Mouse (Mus musculus) kidney, embryonic 15.5 days (tissue): ENCODE measurements at regions not wholly inside any gene's neighbourhood (a gene's known extent, or its start where the extent isn't known, plus 50 kb on each side); places are given as distances from the start of the nearest gene placed in this dataset.

Source experiments
- ATAC-seq: fragments of 200-750 bp; cut with Nextera tagmentation; replicated peaks from 2 replicates; pipeline ENCODE4 v1.8.0; 2017; ENCODE audit warnings: moderate TSS enrichment; ENCODE audit not compliant: low FRiP score
- H3K27ac ChIP-seq: fragments of 300-500 bp; sonication (generic); 2 replicates; pipeline ENCODE4 v1.5.1; 2015; ENCODE audit warnings: mild to moderate bottlenecking, inconsistent platforms
- H3K27me3 ChIP-seq: fragments of 300-500 bp; sonication (generic); 2 replicates; pipeline ENCODE4 v1.6.1; 2015; ENCODE audit warnings: inconsistent platforms
- H3K36me3 ChIP-seq: fragments of 300-500 bp; sonication (generic); 2 replicates; pipeline ENCODE4 v1.6.1; 2015; ENCODE audit warnings: inconsistent platforms
- H3K4me1 ChIP-seq: fragments of 300-500 bp; sonication (generic); 2 replicates; pipeline ENCODE4 v1.6.1; 2015; ENCODE audit warnings: inconsistent platforms
- H3K4me2 ChIP-seq: fragments of 300-500 bp; sonication (generic); 2 replicates; pipeline ENCODE4 v1.6.1; 2015; ENCODE audit warnings: moderate library complexity, mild to moderate bottlenecking, inconsistent platforms
- H3K4me3 ChIP-seq: fragments of 300-500 bp; sonication (generic); replicated peaks from 2 replicates; pipeline ENCODE4 v1.5.1; 2015; ENCODE audit warnings: mild to moderate bottlenecking, inconsistent platforms
- H3K9ac ChIP-seq: fragments of 300-500 bp; sonication (generic); 2 replicates; pipeline ENCODE4 v1.6.1; 2015; ENCODE audit warnings: mild to moderate bottlenecking, inconsistent platforms
- H3K9me3 ChIP-seq: fragments of 300-500 bp; sonication (generic); replicated peaks from 2 replicates; pipeline ENCODE4 v1.6.1; 2016; ENCODE audit warnings: inconsistent platforms
- WGBS: fragments of 180-500 bp; shearing (Covaris S2); methylation state at CpG from one replicate; pipeline ENCODE4 v1.1.7; 2015; ENCODE audit warnings: mixed read lengths; 5-methylcytosine and 5-hydroxymethylcytosine counted together

DNA sequence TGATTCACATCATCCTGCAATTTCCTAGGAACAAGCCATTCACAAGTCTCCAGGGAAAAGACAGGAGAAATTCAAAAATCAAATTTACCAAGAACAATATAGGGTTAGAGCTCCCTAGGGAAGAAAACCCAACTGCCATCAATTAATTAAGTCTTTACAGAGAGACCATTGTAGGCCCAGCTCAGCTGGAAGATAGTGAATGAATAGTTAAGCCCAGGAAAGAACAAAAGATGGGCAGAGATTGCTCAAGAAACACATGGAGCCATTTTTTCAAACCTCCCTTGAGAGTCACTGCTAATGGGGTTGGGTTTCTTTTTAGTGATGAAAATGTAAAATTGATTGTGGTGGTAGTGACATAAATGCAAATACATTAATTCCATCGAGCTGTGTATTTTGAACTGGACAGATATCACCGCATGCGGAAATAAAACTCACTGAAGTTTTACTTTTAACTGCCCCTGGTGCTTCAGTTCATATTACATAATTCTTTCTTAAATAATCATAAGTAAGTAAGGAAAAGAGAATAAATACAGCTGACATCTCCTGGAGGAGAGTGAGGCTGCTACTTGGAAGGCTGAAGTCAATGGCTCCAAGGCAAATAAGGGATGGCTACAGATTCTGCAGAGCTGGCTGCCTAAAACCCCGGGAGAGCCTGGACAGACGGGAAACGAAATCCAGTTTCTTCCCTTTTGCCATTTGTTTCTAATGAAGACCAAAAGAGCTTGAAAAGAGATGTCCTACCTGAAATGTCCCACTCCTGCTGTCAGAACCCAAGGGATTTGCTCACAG lies 106.5 kb downstream of the Fzd1 start:
- Histone ChIP-seq H3K9me3 (no peaks in the 10 kb centered on the region), H3K4me1 (no peaks in the 10 kb centered on the region), H3K4me3 (no peak overlapping the region), H3K36me3 (no peaks in the 10 kb centered on the region), H3K9ac (no peak overlapping the region), H3K4me2 (no peak overlapping the region), H3K27me3 (no peaks in the 10 kb centered on the region), H3K27ac (no peak overlapping the region)
- 80% methylated on average over 6 of the region's 6 CpGs for WGBS
- ATAC-seq, result no peak

DNA sequence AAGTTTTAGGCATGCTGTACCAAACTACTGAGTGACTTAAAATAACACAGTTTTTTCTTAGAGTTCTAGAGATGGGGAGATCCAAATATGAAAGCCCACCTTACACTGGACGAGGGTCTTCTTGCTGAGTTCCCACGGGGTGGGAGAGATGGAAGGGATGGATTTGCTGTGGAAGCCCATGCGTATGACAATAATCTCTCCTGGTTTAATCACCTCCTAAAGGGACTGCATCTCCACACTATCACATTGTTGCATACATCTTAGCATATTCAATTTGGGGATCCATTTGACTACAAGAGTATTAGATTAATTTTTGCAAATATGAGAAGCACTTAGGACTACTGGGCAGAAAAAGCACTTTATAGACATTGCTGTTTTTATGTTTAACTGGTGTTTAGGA lies 107.1 kb downstream of the Fzd1 start:
- H3K4me2 ChIP-seq, result no peak overlapping the region
- H3K27ac ChIP-seq, result peak overlapping the region; percentile 37; the same call in 1 of the 2 replicates
- H3K27me3 ChIP-seq, result no peaks in the 10 kb centered on the region
- no peak overlapping the region for H3K4me3 ChIP-seq
- no peak overlapping the region for H3K9ac ChIP-seq
- 87% methylated on average over 3 of the region's 3 CpGs for WGBS
- no peak for ATAC-seq
- no peaks in the 10 kb centered on the region for H3K9me3 ChIP-seq
- no peaks in the 10 kb centered on the region for H3K36me3 ChIP-seq
- H3K4me1 ChIP-seq, result no peaks in the 10 kb centered on the region

DNA sequence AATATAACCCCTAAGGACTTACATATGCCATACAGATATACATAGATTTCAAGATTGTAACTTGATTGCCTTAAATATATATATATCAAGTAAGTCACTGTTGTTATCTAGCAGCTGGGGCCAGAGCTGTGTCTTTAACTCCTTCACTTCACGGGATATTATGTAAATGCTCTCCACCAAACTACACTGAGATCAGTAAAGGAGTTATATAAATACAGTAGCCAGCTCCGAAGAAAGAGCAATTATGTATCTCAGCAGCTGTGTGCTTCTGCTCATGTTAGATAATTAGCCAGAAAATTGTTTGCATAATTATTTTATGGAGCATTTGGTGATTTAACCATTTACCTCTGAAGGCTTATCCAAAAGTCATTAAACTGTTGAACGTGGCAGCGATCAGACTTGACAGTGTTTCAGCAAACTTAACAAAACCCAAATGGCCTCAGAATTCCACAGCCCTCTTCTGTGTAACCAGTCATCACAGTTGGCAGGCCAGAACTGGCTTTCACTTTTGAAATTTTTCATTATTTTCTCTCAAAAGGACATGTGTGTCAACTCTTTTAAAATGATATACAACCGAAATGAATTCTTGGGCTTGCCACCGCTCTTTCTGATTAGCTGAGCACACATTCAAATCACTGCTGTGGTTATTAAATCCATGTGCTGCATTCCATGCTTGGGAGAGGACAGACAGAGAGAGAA lies 107.8 kb downstream of the Fzd1 start:
- ATAC-seq, result 0 out of 2 replicates have a peak, but pooled peaks have one; percentile 40
- 54% methylated on average over 6 of the region's 6 CpGs for WGBS
- no peaks in the 10 kb centered on the region for H3K9me3 ChIP-seq
- H3K27me3 ChIP-seq, result no peaks in the 10 kb centered on the region
- no peaks in the 10 kb centered on the region for H3K4me1 ChIP-seq
- H3K36me3 ChIP-seq, result no peaks in the 10 kb centered on the region
- H3K9ac ChIP-seq, result no peak overlapping the region
- no peak overlapping the region for H3K4me3 ChIP-seq
- H3K4me2 ChIP-seq, result no peak overlapping the region
- 0 out of 2 replicates have a peak overlapping the region, but pooled peaks have one; percentile 37 for H3K27ac ChIP-seq

DNA sequence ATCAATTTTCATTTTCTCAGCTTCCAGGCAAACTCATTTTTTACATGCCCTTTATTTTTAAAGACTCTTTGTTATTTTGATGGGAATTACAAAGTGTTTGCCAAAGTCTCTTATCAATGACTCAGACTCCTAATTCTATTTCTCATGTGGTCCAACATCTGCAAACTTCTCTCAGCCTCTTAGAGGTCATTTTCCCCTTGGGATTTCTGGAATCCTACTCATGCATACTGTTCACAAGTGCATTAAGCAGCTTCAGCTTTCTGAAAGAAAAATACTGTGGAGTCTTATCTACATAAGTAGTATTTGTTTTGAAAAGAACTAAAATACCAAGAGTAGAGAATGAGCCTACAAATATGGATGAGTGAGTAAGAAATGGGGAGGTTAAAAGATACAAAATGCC lies 116.8 kb downstream of the Fzd1 start:
- no peaks in the 10 kb centered on the region for H3K27me3 ChIP-seq
- H3K36me3 ChIP-seq, result no peaks in the 10 kb centered on the region
- no peak overlapping the region for H3K27ac ChIP-seq
- no peak overlapping the region for H3K4me3 ChIP-seq
- H3K4me2 ChIP-seq, result no peak overlapping the region
- H3K4me1 ChIP-seq, result no peaks in the 10 kb centered on the region
- no peaks in the 10 kb centered on the region for H3K9me3 ChIP-seq
- no peak for ATAC-seq
- H3K9ac ChIP-seq, result no peak overlapping the region

DNA sequence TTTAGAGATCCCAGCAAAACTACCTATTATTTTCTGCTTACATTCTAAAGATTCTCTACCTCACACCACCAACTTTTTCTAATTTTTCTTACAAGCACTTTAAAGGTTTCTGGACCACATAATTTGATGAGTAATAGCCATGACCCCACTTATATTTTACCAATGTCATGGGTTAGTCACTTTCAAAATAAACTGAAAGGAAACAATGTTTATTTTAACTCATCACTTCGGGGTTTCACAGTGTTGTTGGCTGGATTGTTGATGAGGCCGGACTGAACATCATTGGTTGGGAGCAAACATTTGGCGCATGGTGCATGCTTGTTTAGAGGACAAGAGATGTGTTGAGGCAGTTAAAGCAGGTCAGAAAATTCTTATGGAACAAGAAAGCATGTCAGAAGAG lies 124.1 kb downstream of the Fzd1 start:
- Histone ChIP-seq H3K9ac (no peak overlapping the region), H3K4me3 (no peak overlapping the region)
- WGBS, result 48% methylated on average over 3 of the region's 3 CpGs

DNA sequence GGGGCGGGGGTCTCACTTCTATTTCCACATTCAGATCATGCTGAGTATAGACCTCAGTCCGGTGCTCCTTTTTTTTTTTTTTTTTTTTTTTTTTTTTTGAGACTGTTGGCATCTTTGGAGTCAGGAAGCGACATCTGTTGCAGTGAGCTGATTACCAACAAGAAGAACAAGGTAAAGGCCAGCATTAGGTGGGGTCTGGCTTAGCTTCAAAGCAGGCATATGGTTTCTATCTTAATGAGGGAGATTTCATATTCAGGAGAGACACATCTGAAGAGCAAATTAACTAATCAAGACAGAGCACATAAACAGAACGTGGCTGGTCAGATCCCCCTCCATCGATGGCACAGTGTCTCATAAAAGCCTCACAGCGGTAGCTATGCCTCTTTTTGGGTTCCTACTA lies 132.6 kb downstream of the Fzd1 start:
- Histone ChIP-seq H3K9ac (no peak overlapping the region), H3K9me3 (no peaks in the 10 kb centered on the region), H3K36me3 (no peaks in the 10 kb centered on the region), H3K4me2 (no peak overlapping the region), H3K27me3 (no peaks in the 10 kb centered on the region), H3K4me3 (no peak overlapping the region), H3K4me1 (0 out of 2 replicates have a peak, but pooled peaks cover 4% of the 10 kb centered on the region), H3K27ac (no peak overlapping the region)
- 93% methylated on average over 6 of the region's 6 CpGs for WGBS
- no peak for ATAC-seq

More for the DNA sequence above, 124.1 kb downstream of the Fzd1 start:
- no peaks in the 10 kb centered on the region for H3K36me3 ChIP-seq
- no peaks in the 10 kb centered on the region for H3K9me3 ChIP-seq
- ATAC-seq, result no peak
- no peak overlapping the region for H3K4me2 ChIP-seq
- no peaks in the 10 kb centered on the region for H3K27me3 ChIP-seq
- H3K27ac ChIP-seq, result no peak overlapping the region
- no peaks in the 10 kb centered on the region for H3K4me1 ChIP-seq

DNA sequence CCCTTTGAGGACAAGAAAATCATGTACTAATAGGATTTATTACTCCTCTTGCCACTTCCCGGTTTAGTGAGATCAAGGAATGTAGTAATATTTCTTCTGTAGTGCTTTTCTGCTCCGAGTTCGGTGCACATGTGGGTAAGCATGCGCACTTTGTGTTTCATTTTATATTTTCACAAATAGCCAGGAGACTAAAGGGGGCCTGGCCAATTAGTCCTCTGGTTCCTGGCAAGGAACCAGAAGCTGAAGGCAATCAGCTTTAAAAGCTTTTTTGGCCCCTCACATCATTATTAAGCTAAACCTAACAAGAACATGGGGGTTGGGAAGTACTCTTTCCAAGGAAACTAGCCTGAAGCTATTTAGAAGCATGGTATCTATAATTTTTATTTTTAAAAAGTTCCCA lies 134.2 kb downstream of the Fzd1 start:
- Histone ChIP-seq H3K4me2 (no peak overlapping the region), H3K4me1 (0 out of 2 replicates have a peak, but pooled peaks cover 4% of the 10 kb centered on the region), H3K9ac (no peak overlapping the region), H3K9me3 (no peaks in the 10 kb centered on the region), H3K36me3 (no peaks in the 10 kb centered on the region), H3K27me3 (no peaks in the 10 kb centered on the region), H3K4me3 (no peak overlapping the region), H3K27ac (no peak overlapping the region)
- no peak for ATAC-seq
- 12% methylated on average over 4 of the region's 4 CpGs for WGBS

DNA sequence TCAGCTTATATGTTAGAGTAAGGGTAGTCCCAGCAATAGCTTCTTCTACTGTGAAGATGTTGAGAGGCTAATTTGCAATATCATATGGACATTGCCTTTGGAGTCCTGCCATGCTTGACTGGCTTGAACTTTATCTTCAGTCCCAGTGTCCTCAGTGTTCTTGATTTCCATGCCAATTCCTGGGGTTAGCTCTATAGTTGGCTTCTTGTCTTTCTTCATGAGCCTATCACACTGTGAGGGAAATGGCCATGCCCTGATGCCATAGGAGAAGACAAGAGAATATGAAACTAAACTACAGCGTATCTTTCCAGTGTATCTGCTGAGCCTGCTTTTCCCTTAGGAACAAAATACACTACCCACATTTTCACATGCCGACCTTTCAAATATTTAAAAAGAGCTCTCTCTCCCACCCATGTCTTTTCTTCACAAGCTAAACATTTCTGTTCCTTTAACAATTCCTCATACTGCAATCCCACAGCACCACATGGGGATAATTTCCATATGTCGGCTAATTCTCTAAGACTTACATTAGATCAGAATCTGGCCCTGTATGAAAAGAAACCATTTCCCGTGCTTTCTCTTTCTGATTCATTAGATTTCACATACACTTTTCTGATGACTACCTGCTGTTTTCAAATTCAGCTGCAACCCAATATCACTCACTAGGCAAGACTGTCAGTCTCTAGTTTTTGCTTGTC lies 137.2 kb downstream of the Fzd1 start:
- H3K4me3 ChIP-seq, result no peak overlapping the region
- H3K9me3 ChIP-seq, result no peaks in the 10 kb centered on the region
- no peak for ATAC-seq
- no peak overlapping the region for H3K9ac ChIP-seq
- no peaks in the 10 kb centered on the region for H3K36me3 ChIP-seq
- no peak overlapping the region for H3K4me2 ChIP-seq
- no peaks in the 10 kb centered on the region for H3K27me3 ChIP-seq
- no peak overlapping the region for H3K27ac ChIP-seq
- 72% methylated on average over 4 of the region's 4 CpGs for WGBS
- H3K4me1 ChIP-seq, result 0 out of 2 replicates have a peak, but pooled peaks cover 4% of the 10 kb centered on the region

DNA sequence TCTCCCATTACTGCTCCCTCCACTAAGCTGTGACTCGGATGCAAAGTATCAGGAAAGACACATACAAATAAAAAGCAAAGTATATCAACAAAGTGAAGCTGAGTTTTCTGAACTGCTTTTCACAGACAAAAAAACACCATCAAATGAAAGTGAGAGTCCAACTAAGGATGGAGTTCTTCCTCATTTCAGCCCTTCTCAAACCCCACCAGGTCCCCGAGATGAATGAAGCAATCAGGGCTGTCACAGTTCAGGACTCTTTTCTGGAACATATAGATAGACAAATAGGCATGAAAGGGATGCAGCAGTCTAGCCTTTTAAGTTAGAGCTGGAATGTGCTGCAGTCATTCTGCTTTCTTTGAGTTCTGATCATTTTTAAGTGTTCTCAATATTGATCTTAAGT lies 142.6 kb downstream of the Fzd1 start:
- Histone ChIP-seq H3K9ac (no peak overlapping the region), H3K36me3 (no peaks in the 10 kb centered on the region), H3K4me3 (no peak overlapping the region), H3K4me1 (no peaks in the 10 kb centered on the region), H3K27ac (no peak overlapping the region), H3K27me3 (no peaks in the 10 kb centered on the region), H3K4me2 (no peak overlapping the region), H3K9me3 (no peaks in the 10 kb centered on the region)
- 74% methylated on average over 2 of the region's 2 CpGs for WGBS
- ATAC-seq, result no peak

DNA sequence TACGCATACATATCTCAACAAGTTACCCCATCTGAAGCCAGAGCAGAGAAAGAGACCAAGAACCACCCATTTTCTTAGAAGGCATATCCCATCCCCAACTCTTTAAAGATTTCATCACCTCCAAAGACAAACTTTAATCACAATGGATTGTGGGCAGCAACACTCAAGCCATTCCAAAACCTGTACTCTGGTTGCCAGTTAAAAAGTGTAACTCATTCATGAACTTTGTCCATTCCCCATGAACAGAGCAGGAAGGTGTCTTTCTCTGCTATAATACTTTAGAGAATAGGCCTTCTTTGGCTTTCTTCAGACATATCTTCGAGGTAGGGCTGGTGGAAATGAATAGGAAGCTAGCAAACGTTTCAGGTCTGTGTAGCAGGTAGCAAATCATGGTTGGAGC lies 160.4 kb downstream of the Fzd1 start:
- no peak overlapping the region for H3K4me3 ChIP-seq
- no peaks in the 10 kb centered on the region for H3K36me3 ChIP-seq
- H3K9ac ChIP-seq, result no peak overlapping the region
- H3K4me2 ChIP-seq, result no peak overlapping the region
- 89% methylated on average over 3 of the region's 3 CpGs for WGBS
- H3K4me1 ChIP-seq, result no peaks in the 10 kb centered on the region
- no peaks in the 10 kb centered on the region for H3K9me3 ChIP-seq
- no peak for ATAC-seq
- H3K27ac ChIP-seq, result no peak overlapping the region
- H3K27me3 ChIP-seq, result no peaks in the 10 kb centered on the region

DNA sequence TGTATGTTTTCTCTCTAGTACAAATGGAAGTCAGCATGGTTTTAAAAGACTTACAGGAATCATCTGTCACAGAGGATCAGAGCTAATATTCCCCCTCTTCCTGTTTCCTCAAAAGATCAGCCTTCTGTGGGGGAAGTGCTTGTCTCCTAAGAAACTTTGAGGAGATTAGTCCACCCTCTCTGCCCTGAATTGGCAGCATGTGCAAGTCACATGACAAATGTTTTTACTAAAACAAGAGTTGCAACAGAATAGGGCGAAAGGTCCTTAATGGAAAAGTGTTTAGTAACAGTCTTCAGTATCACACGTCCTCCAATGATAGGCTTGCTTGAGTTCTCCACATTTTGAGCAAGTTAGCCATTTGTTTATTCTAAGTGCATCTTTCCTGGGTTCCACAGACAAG lies 162.8 kb downstream of the Fzd1 start:
- no peak overlapping the region for H3K9ac ChIP-seq
- no peak overlapping the region for H3K4me2 ChIP-seq
- H3K4me1 ChIP-seq, result no peaks in the 10 kb centered on the region
- no peak for ATAC-seq
- WGBS, result 56% methylated on average over 2 of the region's 2 CpGs
- H3K36me3 ChIP-seq, result no peaks in the 10 kb centered on the region
- no peak overlapping the region for H3K4me3 ChIP-seq
- H3K27me3 ChIP-seq, result no peaks in the 10 kb centered on the region
- no peak overlapping the region for H3K27ac ChIP-seq
- H3K9me3 ChIP-seq, result no peaks in the 10 kb centered on the region

DNA sequence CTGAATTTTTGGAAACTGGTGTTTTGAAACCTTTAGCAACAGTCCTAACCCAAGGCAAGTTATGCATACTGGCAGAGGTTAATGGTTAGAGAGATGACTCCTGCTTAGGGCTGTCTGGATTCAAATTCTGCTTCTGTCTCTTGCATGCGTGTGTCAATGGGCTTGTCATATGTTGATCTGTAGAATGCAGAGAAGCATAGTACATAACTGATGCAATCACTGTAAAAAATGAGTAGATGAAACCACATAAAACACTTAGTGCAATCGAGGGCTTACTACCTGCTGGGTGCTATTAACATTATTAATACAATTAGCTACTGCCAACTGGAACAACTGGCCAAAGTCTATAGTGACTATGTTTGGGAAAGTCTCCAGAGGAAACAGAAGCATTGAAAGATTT lies 163.3 kb downstream of the Fzd1 start:
- WGBS, result 86% methylated on average over 2 of the region's 2 CpGs
- Histone ChIP-seq H3K27me3 (no peaks in the 10 kb centered on the region), H3K4me3 (no peak overlapping the region), H3K4me1 (no peaks in the 10 kb centered on the region), H3K9ac (no peak overlapping the region), H3K36me3 (no peaks in the 10 kb centered on the region), H3K9me3 (no peaks in the 10 kb centered on the region), H3K4me2 (no peak overlapping the region), H3K27ac (no peak overlapping the region)
- ATAC-seq, result no peak
